Mouse (Mus musculus) Muller cell, postnatal 12 days (primary cell): ENCODE results near the gene Tmem40.

Source experiments
- DNase-seq: peaks from one replicate; pipeline ENCODE4 v3.0.0-alpha.2; 2015; ENCODE audit errors: inconsistent ontology term

Gene Tmem40

GRCm38 (mm10) chr6:115770059-115770670 lies 8.0 kb upstream of the Tmem40 start:
- DNase-seq = no peak

GRCm38 (mm10) chr6:115768207-115768606 lies 6.0 kb upstream of the Tmem40 start:
- DNase-seq = no peak

- no peak for DNase-seq
Measured at GRCm38 (mm10) chr6:115767357-115767756, 5.1 kb upstream of the Tmem40 start.

- DNase-seq = peak; percentile 54
Measured at GRCm38 (mm10) chr6:115764179-115764578, 2.0 kb upstream of the Tmem40 start.

GRCm38 (mm10) chr6:115760982-115761381 lies 1.2 kb downstream of the Tmem40 start:
- DNase-seq = no peak

- no peak for DNase-seq
Measured at GRCm38 (mm10) chr6:115760137-115760536, 2.1 kb downstream of the Tmem40 start.

GRCm38 (mm10) chr6:115759461-115759860 lies 2.7 kb downstream of the Tmem40 start:
- DNase-seq = no peak

- no peak for DNase-seq
Measured at GRCm38 (mm10) chr6:115758981-115759435, 3.2 kb downstream of the Tmem40 start.

- no peak for DNase-seq
Measured at GRCm38 (mm10) chr6:115755536-115755935, 6.7 kb downstream of the Tmem40 start.

GRCm38 (mm10) chr6:115746326-115746725 lies 15.9 kb downstream of the Tmem40 start:
- DNase-seq = no peak

GRCm38 (mm10) chr6:115743569-115743968 lies 18.6 kb downstream of the Tmem40 start:
- no peak for DNase-seq

- DNase-seq = no peak
Measured at GRCm38 (mm10) chr6:115739056-115739455, 23.2 kb downstream of the Tmem40 start.

- DNase-seq = no peak
Measured at GRCm38 (mm10) chr6:115734909-115735308, 27.3 kb downstream of the Tmem40 start.

- no peak for DNase-seq
Measured at GRCm38 (mm10) chr6:115732341-115732928, 29.8 kb downstream of the Tmem40 start.

GRCm38 (mm10) chr6:115730560-115731342 lies 31.5 kb downstream of the Tmem40 start:
- DNase-seq = no peak

GRCm38 (mm10) chr6:115727570-115727969 lies 34.6 kb downstream of the Tmem40 start:
- DNase-seq = no peak

GRCm38 (mm10) chr6:115727108-115727507 lies 35.1 kb downstream of the Tmem40 start:
- no peak for DNase-seq

- DNase-seq = peak; percentile 47
Measured at GRCm38 (mm10) chr6:115722246-115722645, 40.0 kb downstream of the Tmem40 start.

- peak; percentile 40 for DNase-seq
Measured at GRCm38 (mm10) chr6:115717715-115718558, 44.3 kb downstream of the Tmem40 start.

GRCm38 (mm10) chr6:115717101-115717652 lies 45.0 kb downstream of the Tmem40 start:
- DNase-seq = no peak

GRCm38 (mm10) chr6:115711261-115711660 lies 50.9 kb downstream of the Tmem40 start:
- no peak for DNase-seq

GRCm38 (mm10) chr6:115702901-115703300 lies 59.3 kb downstream of the Tmem40 start:
- DNase-seq = no peak
